Mouse (Mus musculus): ENCODE results near the gene 0610040J01Rik.

- peak; percentile 10; the same call in 1 of the 2 replicates for TF ChIP-seq CTCF (IDR thresholded peaks at IDR 0.05; ENCODE audit: extremely low read depth, insufficient read depth, low read length)
- TF ChIP-seq POLR2A (IDR thresholded peaks at IDR 0.05; ENCODE audit: extremely low read depth, insufficient read depth, low read length): no peak
These were observed 74.5 kb downstream of the 0610040J01Rik start for GRCm38 (mm10) chr5:63886709-63887108.

Measured in cortical plate, adult 2 months (tissue).